Mouse (Mus musculus) lung, adult 10 weeks (tissue): ENCODE measurements around the gene Sema4d. TPM values are rescaled to one million over a fixed set of nuclear protein-coding genes. Genes with fewer than 3 reads are reported as not detected.

ENCODE experiments used
- polyA plus RNA-seq: library from polyadenylated mRNA; stranded (reverse); fragments of 350-450 nt; fragmentation: Illumina TruSeq; extraction: RNeasy Lipid Tissue Mini Kit (QIAGEN cat#74804); gene quantifications from one replicate; pipeline ENCODE4 v1.2.3, GENCODE M21; 2014; ENCODE audit warnings: low read depth, low replicate concordance; ENCODE audit not compliant: insufficient read depth

Sema4d gene
- polyA plus RNA-seq: 7.0 TPM

GRCm38 (mm10) chr13:51793425-51793891 lies at the start of gene Sema4d:
Gene Sema4d (minus strand): TSS chr13:51793747.

GRCm38 (mm10) chr13:51651408-51652064 lies 142.0 kb downstream of the Sema4d start, which contains the start of gene Secisbp2:
Gene Secisbp2 (plus strand): TSS chr13:51651697.

GRCm38 (mm10) chr13:51644829-51645789 lies 148.4 kb downstream of the Sema4d start, which contains the start of gene Cks2:
Gene Cks2 (plus strand): TSS chr13:51645232.

Other genes starting within 250 kb of the Sema4d start
- not detected for gene Shc3, start 224.3 kb downstream of the Sema4d start, polyA plus RNA-seq
- gene Cks2, start 148.5 kb downstream of the Sema4d start, polyA plus RNA-seq: 12.2 TPM
- 7.8 TPM for gene Secisbp2, start 142.1 kb downstream of the Sema4d start, polyA plus RNA-seq
- 34.2 TPM for gene Gadd45g, start 52.9 kb upstream of the Sema4d start, polyA plus RNA-seq